Comparison of ENCODE assay signal across 10 mouse cellular contexts in the genomic region with DNA sequence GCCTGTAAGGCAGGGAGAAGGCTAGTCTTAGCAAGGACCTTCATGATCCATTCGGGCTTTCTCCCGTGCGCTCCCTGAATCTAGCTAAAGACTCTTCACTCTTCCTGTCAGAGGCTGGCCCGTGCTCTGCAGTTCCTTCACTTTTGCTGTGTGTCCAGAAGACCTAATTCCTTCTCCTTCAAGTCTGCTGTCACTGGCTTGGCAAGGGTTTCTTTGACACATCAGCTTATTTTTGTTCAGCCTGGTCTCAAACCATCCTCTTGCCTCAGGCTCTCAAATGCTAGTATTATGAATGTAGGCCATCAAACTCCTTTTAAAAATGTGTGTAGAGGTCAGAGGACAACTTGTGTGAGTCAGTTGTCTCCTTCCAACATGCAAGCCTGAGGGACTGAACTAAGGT. TPM values are rescaled to one million over a fixed set of nuclear protein-coding genes. Genes with fewer than 3 reads are reported as not detected.
DNase-seq lines count a peak whose midpoint lies in the region; ATAC-seq and TF ChIP-seq lines count a peak whose summit lies in the region.
"Had no signal": no experiment of that assay in that cellular context is flagged by ENCODE, and none has a peak within 500 bp of the region (broad histone marks: within the 10 kb centered on the region; RNA-seq: fewer than 3 reads in every experiment).

No protein-coding gene starts in this region.

- peaks cover 44% of the 10 kb centered on the region for H3K4me1 ChIP-seq in heart, embryonic 16.5 days (ENCODE audit: control insufficient read depth, insufficient read depth, low read length)
- H3K4me1 ChIP-seq in spleen, adult 2 months (ENCODE audit: control insufficient read depth, insufficient read depth, insufficient read length) = peaks cover 35% of the 10 kb centered on the region
- H3K4me1 ChIP-seq in limb, embryonic 10.5 days = peaks cover 59% of the 10 kb centered on the region
- peaks cover 16% of the 10 kb centered on the region; the same call in 1 of the 2 replicates for H3K4me1 ChIP-seq in forebrain, embryonic 11.5 days (replicated peaks; ENCODE audit: control insufficient read depth, insufficient read depth, low read length)

- no peaks in the 10 kb centered on the region for H3K27me3 ChIP-seq in heart, embryonic 16.5 days (ENCODE audit: control insufficient read depth, insufficient read depth, low read length)
- no peaks in the 10 kb centered on the region for H3K27me3 ChIP-seq in spleen, adult 2 months (ENCODE audit: control insufficient read depth, insufficient read depth, low read length)
- H3K27me3 ChIP-seq in limb, embryonic 10.5 days (ENCODE audit: low read depth, poor library complexity, severe bottlenecking) = no peaks in the 10 kb centered on the region
- H3K27me3 ChIP-seq in forebrain, embryonic 11.5 days (ENCODE audit: control insufficient read depth, insufficient read depth, low read length) = no peaks in the 10 kb centered on the region

- H3K4me3 ChIP-seq in heart, embryonic 16.5 days (ENCODE audit: low read length) = no peak overlapping the region
- H3K4me3 ChIP-seq in spleen, adult 2 months (ENCODE audit: extremely low read depth, insufficient read depth, insufficient read length) = peak overlapping the region; percentile 19; the same call in 1 of the 2 replicates
- H3K4me3 ChIP-seq in limb, embryonic 10.5 days = no peak overlapping the region
- no peak overlapping the region for H3K4me3 ChIP-seq in forebrain, embryonic 11.5 days (ENCODE audit: low read depth, low read length)

- WGBS in heart, embryonic 16.5 days = 68% methylated on average over 4 of the region's 4 CpGs
- WGBS in spleen, adult 2 months = 51% methylated on average over 4 of the region's 4 CpGs
- 87% methylated on average over 4 of the region's 4 CpGs for WGBS in limb, embryonic 10.5 days
- WGBS in forebrain, embryonic 11.5 days = 87% methylated on average over 4 of the region's 4 CpGs

- peak overlapping the region; percentile 70 for H3K9ac ChIP-seq in heart, embryonic 16.5 days (ENCODE audit: low read length)
- H3K9ac ChIP-seq in forebrain, embryonic 11.5 days (ENCODE audit: low read length) = no peak overlapping the region

- intact Hi-C loops in heart, postnatal 36 days (cut with DNase I) = no loop called here
- intact Hi-C loops in gastrocnemius, postnatal 14 days (cut with DNase I; ENCODE audit: low total_unique reads) = no loop called here

- TF ChIP-seq POLR2A in spleen, adult 2 months (IDR thresholded peaks at IDR 0.05; ENCODE audit: low read depth, low read length) = no peak

- H3K4me2 ChIP-seq in heart, embryonic 16.5 days (ENCODE audit: low read depth, low read length) = no peak overlapping the region
- no peak overlapping the region for H3K4me2 ChIP-seq in forebrain, embryonic 11.5 days (ENCODE audit: low read depth, low read length, severe bottlenecking)

- H3K27ac ChIP-seq in heart, embryonic 16.5 days (ENCODE audit: low read length) = peak overlapping the region; percentile 97
- peak overlapping the region; percentile 97 for H3K27ac ChIP-seq in spleen, adult 2 months (ENCODE audit: insufficient read depth, low read length)
- H3K27ac ChIP-seq in limb, embryonic 10.5 days = peak overlapping the region; percentile 95
- no peak overlapping the region for H3K27ac ChIP-seq in forebrain, embryonic 11.5 days (ENCODE audit: low read depth, low read length)
- H3K27ac ChIP-seq: hindbrain, postnatal 0 days had no signal

- H3K36me3 ChIP-seq in heart, embryonic 16.5 days (ENCODE audit: control insufficient read depth, insufficient read depth) = peaks cover 14% of the 10 kb centered on the region; the same call in 1 of the 2 replicates
- H3K36me3 ChIP-seq in spleen, adult 2 months (ENCODE audit: control insufficient read depth, insufficient read depth, low read length) = no peaks in the 10 kb centered on the region; the same call in 1 of the 2 replicates
- peaks cover 34% of the 10 kb centered on the region for H3K36me3 ChIP-seq in limb, embryonic 10.5 days
- H3K36me3 ChIP-seq in forebrain, embryonic 11.5 days (ENCODE audit: control insufficient read depth, insufficient read depth, low read length) = peaks cover 4% of the 10 kb centered on the region; the same call in 1 of the 2 replicates

- no peak for DNase-seq in heart, postnatal 36 days
- no peak for DNase-seq in spleen, adult 2 months (ENCODE audit: low read depth in 1 of 2, low spot score in 2 of 2)
- DNase-seq in spleen, postnatal 14 days (ENCODE audit: low spot score in 2 of 2) = no peak
- DNase-seq in limb, embryonic 10.5 days (ENCODE audit: low spot score) = no peak
- DNase-seq in testis, postnatal 14 days (ENCODE audit: low spot score) = no peak
- DNase-seq in forebrain, embryonic 11.5 days (ENCODE audit: low spot score) = no peak
- no peak for DNase-seq in gastrocnemius, postnatal 14 days
- DNase-seq: embryo, embryonic 11 days had no signal

- no peak for TF ChIP-seq CTCF in spleen, adult 2 months (IDR thresholded peaks at IDR 0.05; ENCODE audit: extremely low read depth, insufficient read depth, insufficient read length, insufficient replicate concordance)

- ATAC-seq in heart, embryonic 16.5 days (replicated peaks; ENCODE audit: extremely low read depth, insufficient read depth, low FRiP score) = no peak
- ATAC-seq in forebrain, embryonic 11.5 days (replicated peaks; ENCODE audit: low FRiP score) = no peak
- ATAC-seq: hindbrain, postnatal 0 days had no signal

- no peaks in the 10 kb centered on the region for H3K9me3 ChIP-seq in heart, embryonic 16.5 days (replicated peaks; ENCODE audit: control insufficient read depth, low read length)
- H3K9me3 ChIP-seq in limb, embryonic 10.5 days (replicated peaks) = no peaks in the 10 kb centered on the region
- H3K9me3 ChIP-seq in forebrain, embryonic 11.5 days (ENCODE audit: control insufficient read depth, low read length) = no peaks in the 10 kb centered on the region

RNA-seq across cellular contexts. Expression of a gene that starts 3.6 kb away (rescaled TPM):
- polyA plus RNA-seq in heart, embryonic 16.5 days (2015; fragmentation: Nextera tagmentation; extraction: Ambion mirVana) = 15.4 and 18.5 TPM in 2 replicates
- total RNA-seq in heart, postnatal 36 days (2021) = 10 to 100 TPM; 14.7 to 29.0 TPM
- 106 and 138 TPM in 2 replicates for polyA plus RNA-seq in spleen, adult 2 months (2012; rRNA removed)
- 7.5 and 7.9 TPM in 2 replicates for polyA plus RNA-seq in limb, embryonic 10.5 days (2016; fragmentation: Nextera tagmentation; extraction: Ambion mirVana)
- polyA plus RNA-seq in forebrain, embryonic 11.5 days (2014; fragmentation: Nextera tagmentation; extraction: Ambion mirVana) = 4.5 and 5.2 TPM in 2 replicates
- 10 to 100 TPM in 1 of 2 experiments, 1 to 10 TPM in 1; 5.9 to 11.6 TPM for total RNA-seq in gastrocnemius, postnatal 14 days (2021)

RNA-seq across cellular contexts. Expression of a gene that starts 8.9 kb away (rescaled TPM):
- 41.3 and 50.1 TPM in 2 replicates for polyA plus RNA-seq in heart, embryonic 16.5 days (2015; fragmentation: Nextera tagmentation; extraction: Ambion mirVana)
- 10 to 100 TPM; 18.2 to 20.1 TPM for total RNA-seq in heart, postnatal 36 days (2021)
- 26.6 and 31.5 TPM in 2 replicates for polyA plus RNA-seq in spleen, adult 2 months (2012; rRNA removed)
- 65.1 and 67.0 TPM in 2 replicates for polyA plus RNA-seq in limb, embryonic 10.5 days (2016; fragmentation: Nextera tagmentation; extraction: Ambion mirVana)
- 40.1 and 46.1 TPM in 2 replicates for polyA plus RNA-seq in forebrain, embryonic 11.5 days (2014; fragmentation: Nextera tagmentation; extraction: Ambion mirVana)
- 10 to 100 TPM; 20.7 to 20.9 TPM for total RNA-seq in gastrocnemius, postnatal 14 days (2021)

RNA-seq across cellular contexts. Expression of a gene that starts 9.1 kb away (rescaled TPM):
- polyA plus RNA-seq in heart, embryonic 16.5 days (2015; fragmentation: Nextera tagmentation; extraction: Ambion mirVana) = 78.9 and 79.9 TPM in 2 replicates
- 10 to 100 TPM; 38.8 to 48.0 TPM for total RNA-seq in heart, postnatal 36 days (2021)
- 85.1 and 88.6 TPM in 2 replicates for polyA plus RNA-seq in spleen, adult 2 months (2012; rRNA removed)
- polyA plus RNA-seq in limb, embryonic 10.5 days (2016; fragmentation: Nextera tagmentation; extraction: Ambion mirVana) = 81.3 and 91.5 TPM in 2 replicates
- polyA plus RNA-seq in forebrain, embryonic 11.5 days (2014; fragmentation: Nextera tagmentation; extraction: Ambion mirVana) = 82.0 and 82.9 TPM in 2 replicates
- 10 to 100 TPM; 32.9 to 34.8 TPM for total RNA-seq in gastrocnemius, postnatal 14 days (2021)

RNA-seq across cellular contexts. Expression of a gene that starts 11.2 kb away (rescaled TPM):
- polyA plus RNA-seq in heart, embryonic 16.5 days (2015; fragmentation: Nextera tagmentation; extraction: Ambion mirVana) = 35.8 and 41.8 TPM in 2 replicates
- total RNA-seq in heart, postnatal 36 days (2021) = 10 to 100 TPM; 15.1 to 15.8 TPM
- polyA plus RNA-seq in spleen, adult 2 months (2012; rRNA removed) = 64.0 and 66.4 TPM in 2 replicates
- 90.5 and 118 TPM in 2 replicates for polyA plus RNA-seq in limb, embryonic 10.5 days (2016; fragmentation: Nextera tagmentation; extraction: Ambion mirVana)
- 81.2 and 81.3 TPM in 2 replicates for polyA plus RNA-seq in forebrain, embryonic 11.5 days (2014; fragmentation: Nextera tagmentation; extraction: Ambion mirVana)
- total RNA-seq in gastrocnemius, postnatal 14 days (2021) = 10 to 100 TPM; 15.0 to 15.7 TPM

RNA-seq across cellular contexts. Expression of a gene that starts 33.2 kb away (rescaled TPM):
- polyA plus RNA-seq in heart, embryonic 16.5 days (2015; fragmentation: Nextera tagmentation; extraction: Ambion mirVana) = 506 and 555 TPM in 2 replicates
- total RNA-seq in heart, postnatal 36 days (2021) = 100 to 1,000 TPM; 494 to 516 TPM
- polyA plus RNA-seq in spleen, adult 2 months (2012; rRNA removed) = 1,505 and 1,761 TPM in 2 replicates
- polyA plus RNA-seq in limb, embryonic 10.5 days (2016; fragmentation: Nextera tagmentation; extraction: Ambion mirVana) = 972 and 1,174 TPM in 2 replicates
- 727 and 782 TPM in 2 replicates for polyA plus RNA-seq in forebrain, embryonic 11.5 days (2014; fragmentation: Nextera tagmentation; extraction: Ambion mirVana)
- total RNA-seq in gastrocnemius, postnatal 14 days (2021) = 100 to 1,000 TPM; 522 to 620 TPM
